Mouse (Mus musculus) right cerebral cortex, postnatal 4 days (tissue): Measurements from ENCODE around the gene Kif28.
A peak's percentile ranks its signal among the peaks of the same experiment; 100 is the strongest.
"Not testable (repeated sequence)": the region's sequence is repeated elsewhere in the genome, so short reads cannot be mapped to it uniquely, and the experiment has no call there.

ENCODE experiments used
- DNase-seq: peaks from one replicate; pipeline ENCODE4 v3.0.0-alpha.2; 2022

The Kif28 gene

DNA sequence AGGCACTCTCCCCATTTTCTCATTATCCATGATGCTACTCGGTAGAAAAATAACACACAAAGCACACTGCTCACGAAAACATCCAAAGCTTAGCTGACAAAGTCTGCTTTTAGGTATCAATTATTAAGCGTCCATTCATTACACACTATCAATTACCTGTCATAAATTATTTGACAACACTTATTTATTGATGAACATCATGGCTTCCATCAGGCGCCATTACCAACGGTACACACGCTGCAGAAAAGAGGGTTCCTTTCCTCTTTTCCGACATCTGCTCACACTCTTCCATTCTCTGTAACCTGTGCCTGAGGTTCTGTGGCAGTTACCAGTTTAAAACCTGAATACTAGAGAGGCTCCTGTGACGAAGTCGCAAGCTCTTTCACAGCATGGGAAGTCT is at the start of gene Kif28:
Gene Kif28 (minus strand): TSS at position 101 of the 400 bp plus-strand sequence.
- DNase-seq, result no peak

DNA sequence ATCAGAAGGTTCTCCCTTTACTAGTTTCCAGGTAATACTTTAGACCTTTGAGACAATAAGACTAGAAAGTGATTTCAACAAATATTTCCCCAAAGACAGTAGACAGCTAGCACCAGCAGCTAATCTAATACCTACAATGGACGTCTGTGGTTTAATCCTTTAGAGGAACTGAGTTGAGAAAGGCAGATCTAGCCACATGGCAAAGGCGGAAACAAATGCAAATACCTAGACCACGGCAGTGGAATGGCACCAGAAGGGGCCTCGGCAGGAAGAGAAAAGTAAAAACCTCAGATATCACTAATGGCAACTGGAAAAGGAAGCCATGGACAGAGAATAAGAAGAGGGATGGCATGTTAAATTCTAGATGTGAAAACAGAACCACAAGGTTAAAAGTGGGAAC is 42.2 kb upstream of the Kif28 start:
- DNase-seq, result no peak

DNA sequence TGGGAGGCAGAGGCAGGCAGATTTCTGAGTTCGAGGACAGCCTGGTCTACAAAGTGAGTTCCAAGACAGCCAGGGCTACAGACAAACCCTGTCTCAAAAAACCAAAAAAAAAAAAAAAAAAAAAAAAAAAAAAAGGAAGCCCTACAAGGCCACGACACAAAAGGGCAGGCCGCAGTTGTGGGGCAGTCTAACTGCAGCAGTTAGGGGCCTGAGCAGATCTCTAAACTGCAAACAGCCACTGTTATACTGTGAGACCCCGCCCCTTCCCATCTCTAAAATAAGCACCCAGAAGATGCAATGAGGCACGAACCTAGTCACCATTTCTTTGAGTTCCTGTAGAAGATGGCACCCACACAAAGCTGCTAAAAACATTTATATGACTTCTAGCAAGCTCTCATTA is 40.4 kb upstream of the Kif28 start:
- no peak for DNase-seq

DNA sequence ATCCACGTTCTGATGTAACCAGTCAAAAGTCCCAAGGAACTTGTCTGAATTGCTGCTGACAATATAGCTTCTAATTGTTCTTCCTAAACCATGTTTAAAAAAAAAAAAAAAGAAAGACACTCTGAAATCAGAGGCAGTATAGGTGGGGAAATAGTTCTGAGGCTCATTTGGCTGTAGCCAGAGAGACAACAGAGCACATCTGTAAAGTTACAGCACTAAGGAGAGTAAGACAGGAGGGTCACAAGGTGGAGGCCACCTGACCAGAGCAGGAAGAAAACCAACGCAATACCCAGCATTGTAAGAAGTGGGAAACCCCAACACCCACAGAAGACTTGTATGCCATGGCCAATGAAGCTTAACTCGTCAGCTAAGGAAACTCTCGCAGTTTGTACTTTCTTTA is 39.0 kb upstream of the Kif28 start:
- DNase-seq, result no peak

DNA sequence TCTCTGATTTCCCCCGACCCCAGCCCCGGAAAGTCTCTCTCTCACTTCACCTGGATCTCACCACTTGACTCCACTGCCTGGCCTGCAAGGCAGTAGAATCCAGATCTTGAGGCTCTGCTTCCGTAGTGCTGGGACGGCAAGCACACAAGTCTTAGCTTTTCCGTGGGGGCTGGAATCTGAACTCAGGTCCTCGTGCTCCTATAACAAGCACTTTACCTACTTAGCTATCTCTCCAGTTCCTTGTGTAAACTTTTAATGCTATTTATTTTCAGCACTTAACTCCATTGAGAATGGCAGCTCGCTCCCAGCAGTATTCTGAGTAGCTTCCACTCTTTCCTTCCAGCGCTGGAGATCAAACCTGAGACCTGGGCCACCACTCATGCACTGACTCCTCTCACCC is 31.8 kb upstream of the Kif28 start:
- no peak for DNase-seq

DNA sequence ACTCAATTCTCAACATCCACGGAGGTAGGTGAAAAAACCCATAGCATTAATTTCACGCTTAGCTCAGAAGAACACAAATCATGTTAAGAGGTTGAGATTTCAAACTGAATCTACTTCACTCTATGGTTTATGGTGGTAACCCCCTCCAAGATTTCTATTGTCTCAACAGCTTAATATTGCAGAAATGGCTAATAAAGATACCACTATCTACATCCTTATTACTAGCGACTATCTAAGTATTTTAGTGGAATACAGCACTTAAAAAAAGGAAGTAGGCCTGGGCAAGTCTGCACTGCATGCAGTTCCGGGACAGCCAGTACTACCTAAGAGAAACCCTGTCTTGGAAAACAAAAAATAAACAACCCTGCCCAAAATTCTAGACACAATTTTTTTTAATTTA is 15.5 kb upstream of the Kif28 start:
- no peak for DNase-seq

DNA sequence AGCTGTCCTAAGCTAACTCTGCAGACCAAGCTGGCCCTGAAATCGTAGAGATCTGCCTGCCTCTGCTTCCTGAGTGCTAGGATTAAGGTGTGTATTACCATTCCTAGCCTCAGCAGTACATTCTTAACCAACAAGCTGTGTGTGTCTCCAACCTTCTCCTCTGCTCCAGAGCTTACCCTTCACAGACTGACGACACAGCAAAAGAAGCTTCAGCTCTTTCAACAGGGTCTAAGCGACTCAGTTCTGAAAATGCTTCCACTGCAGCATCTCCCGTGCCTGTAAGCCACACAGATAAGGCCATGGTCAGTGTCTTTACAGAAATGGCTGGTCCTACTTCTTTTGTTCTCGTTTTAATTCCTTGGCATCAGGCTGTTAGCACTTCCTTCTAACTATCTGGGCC is 15.0 kb upstream of the Kif28 start:
- no peak for DNase-seq

DNA sequence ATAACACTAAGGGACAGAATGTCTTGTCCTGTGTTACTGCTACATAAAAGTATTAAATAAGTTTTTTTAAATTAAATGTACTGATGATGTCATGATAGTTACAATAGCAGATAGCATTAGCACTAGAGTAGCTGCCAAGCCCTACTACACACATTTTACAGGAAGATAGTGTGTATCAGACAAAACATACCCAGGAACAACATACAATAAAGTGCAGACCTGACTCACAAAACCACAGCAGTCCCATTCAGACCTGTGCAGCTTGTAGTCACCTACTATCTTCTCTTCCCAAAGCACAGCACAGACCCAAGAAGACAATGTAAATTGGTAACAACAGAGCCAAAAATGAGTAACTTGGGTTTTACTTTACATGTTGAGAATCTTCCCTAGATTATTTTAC is 11.4 kb upstream of the Kif28 start:
- no peak for DNase-seq

DNA sequence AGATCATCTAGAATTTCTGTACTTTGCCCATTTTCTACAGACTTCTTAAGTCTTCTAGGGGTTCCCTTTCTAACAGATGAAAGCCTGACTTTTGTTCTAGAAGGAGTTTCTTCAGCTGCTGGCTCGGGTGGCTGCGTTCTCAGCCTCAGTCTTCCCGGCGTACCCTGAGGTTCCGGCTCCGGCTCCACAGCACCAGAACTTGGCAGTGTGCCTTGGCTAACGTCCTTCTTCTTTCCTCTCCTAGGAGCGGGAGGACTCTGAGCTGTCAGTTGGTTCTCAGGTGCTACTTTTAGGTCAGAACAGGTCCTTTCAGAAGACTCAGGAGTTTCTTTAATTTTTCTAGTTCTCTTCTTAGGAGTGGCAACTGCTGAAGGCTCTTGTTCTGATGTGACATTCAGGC is 7.9 kb upstream of the Kif28 start:
- no peak for DNase-seq

DNA sequence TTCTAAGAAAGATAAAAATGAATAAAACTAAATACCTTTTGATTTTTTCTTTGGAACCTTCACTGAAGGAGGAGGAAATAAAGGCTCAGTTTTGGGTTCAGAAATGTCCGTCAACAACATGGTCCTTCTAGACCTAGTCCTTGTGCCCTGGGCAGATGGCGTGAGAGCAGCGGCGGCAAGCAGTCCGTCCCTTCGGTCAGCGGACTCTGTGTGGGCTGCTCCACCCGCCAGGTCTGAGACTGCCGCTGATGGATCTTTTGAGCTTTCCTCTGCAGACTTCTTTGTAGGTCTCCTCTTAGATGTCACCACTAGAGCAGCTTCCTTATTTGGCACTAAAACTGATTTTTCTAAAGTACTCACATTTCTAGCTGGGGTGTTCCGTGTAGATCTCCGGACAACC is 7.2 kb upstream of the Kif28 start:
- DNase-seq, result no peak

DNA sequence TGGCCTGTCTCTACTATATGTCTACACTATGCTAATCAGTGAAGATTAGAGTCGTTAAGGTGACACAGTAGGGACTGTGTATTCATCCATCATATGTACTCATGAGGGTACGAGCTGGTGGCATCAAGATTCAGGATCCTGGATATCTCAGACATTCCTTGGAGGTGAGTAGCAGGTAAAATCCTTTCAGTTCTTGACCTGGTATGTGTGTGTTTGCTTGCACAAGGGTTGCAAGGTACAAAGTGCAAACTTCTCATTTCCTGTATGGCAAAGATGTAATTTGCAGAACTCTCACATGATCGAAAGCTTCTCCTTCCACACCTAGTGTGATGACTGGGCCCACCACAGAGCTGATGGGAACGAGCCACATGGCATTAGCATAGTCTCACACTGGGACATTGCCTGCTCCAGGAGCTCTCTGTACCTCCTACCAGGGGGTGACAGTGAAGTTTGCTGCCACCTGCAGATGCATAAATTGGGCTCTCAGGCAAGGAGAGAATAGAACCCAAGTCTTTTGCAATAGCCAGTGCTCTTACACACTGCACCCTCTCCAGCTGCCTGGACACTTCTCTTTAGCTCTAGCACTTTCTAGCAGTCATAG is 1.4 kb downstream of the Kif28 start:
- no peak for DNase-seq

DNA sequence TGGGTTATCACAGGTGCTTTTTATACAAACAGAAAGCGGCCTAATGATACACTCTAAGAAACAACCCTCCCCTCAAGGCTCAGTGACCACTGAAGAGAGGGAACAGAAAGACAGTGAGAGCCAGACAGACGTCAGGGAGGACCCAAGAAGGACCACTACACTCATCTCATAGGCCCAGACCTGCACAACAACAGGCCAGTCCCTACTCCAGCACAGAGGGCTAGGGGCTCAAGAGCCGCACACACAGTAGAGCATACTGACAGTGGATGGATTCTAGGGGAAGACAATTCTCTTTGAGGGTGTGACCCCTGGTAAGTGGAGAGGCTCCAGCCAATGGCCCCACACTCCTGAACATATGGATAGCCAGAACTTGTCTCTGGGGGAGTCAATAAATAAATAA is 8.6 kb downstream of the Kif28 start:
- DNase-seq, result no peak

DNA sequence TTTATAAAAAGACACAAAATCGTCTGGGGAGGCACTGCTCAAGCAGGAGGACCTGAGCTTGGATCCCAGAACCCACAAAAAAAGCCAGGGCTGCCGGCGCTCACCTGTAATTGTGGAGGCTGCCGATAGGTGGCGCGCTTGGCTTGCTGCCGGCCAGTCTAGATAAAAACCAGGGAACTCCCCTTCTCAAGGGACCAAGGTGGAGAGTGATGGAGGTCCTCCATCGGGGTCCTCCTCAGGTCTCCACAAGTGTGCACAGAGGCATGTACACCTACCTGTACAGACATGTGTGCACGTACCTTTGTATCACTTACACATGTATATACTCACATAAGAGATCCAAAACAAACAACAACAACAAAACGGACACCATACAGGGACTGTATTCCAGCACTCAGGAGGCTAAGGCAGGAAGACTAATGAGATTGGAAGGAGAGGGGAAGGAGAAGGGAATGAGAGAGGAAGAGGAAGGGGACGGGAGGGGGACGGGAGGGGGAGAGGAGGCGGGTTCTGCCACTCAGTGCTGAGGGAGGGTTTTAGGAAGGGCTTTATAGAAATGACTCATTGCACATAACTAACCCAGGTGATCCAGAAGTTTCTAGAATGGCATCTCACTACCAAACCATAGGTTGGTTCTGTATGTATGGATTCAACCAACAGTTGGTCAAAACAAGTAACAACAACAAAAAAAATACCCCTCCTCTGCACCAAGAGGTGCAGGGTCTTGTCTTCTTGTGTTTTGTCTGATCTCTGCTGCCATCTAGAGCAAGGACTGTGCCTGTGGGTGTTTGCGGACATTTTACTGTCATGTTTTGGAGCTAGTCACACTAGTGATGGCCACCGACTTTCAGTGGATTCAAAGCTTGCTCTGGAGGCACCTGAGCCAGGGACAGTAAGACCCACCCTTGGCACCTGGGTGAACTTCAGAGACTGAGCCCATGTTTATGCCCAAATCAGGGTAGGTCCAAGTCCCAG is 10.3 kb downstream of the Kif28 start:
- peak; percentile 69 for DNase-seq

DNA sequence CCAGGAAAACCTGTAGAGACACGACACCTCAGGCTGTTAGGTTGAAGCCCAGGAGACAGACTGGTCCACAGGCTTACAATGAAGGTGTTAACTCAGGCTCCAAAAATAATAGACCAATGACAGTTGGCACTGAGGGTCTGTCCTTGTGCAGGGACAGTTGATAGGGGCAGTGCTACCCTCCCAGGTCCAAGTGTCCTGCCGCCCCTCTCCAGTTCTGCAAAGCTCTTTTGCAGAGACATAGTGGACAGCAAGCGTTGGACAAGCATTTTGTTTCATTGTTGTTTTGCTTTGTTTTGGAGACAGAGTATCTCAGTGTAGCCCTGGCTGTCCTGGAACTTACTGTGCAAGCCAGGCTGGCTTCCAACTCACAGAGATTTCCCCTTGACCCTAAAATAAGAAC is 13.7 kb downstream of the Kif28 start:
- DNase-seq, result no peak

DNA sequence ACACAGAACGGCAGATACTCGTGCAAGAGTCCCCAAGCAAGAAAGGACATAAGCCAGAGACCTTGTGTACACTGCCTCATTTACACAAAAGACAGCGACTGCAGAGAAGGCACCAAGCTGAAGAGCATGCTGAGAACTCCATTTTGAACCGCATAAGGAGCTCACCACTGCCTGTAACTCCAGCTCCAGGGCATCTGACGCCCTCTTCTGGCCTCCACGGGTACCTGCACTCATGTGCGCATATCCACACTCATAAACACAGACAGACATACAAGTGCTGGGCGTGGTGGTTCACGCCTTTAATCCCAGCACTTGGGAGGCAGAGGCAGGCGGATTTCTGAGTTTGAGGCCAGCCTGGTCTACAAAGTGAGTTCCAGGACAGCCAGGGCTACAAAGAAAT is 16.4 kb downstream of the Kif28 start:
- no peak for DNase-seq

DNA sequence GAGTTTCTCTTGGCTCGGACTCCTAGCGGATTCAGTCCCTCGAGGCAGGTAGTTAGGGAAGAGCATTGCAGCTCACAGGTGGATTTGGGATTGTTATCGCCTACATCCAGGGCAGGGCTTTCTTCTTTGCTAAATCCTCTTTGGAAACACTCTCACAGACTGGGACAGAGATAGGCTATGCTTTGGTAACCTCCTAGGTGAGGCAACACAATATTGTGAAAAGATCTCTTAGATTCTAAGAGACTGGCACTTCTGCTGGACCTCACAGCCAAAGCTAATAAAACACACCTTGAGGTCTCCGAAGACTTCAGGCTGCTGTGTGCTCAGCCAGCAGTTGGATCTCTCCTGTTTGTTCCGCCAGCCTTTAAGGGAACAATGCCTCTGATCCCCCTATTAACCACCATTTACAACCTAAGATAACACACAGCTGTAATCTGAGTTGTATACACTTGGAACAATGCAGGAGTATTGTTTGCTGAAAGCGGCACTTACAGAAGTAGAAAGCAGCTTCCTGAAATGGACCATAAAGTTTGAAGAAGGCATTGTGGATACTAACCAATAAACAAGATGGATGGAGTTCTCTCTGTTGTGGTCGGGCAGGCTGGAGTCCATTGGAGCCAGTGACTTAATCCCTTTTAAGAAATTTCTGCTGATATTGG is 22.1 kb downstream of the Kif28 start:
- no peak for DNase-seq

DNA sequence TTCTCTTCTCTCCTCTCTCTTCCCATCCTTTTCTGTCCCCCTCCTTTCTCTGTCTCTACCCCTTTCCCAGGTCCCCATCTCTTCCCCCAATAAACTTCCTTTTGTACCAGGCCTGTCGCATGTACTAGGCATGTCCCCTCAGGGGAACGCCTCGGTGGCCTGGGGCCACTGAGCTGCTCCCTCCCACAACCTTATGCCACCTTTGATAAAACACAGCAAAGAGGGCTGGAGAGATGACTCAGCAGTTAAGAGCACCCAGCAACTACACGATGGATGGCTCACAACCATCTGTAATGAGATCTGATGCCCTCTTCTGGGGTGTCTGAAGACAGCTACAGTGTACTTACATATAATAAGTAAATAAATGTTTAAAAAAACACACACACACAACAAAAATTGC is 29.3 kb downstream of the Kif28 start:
- no peak for DNase-seq

DNA sequence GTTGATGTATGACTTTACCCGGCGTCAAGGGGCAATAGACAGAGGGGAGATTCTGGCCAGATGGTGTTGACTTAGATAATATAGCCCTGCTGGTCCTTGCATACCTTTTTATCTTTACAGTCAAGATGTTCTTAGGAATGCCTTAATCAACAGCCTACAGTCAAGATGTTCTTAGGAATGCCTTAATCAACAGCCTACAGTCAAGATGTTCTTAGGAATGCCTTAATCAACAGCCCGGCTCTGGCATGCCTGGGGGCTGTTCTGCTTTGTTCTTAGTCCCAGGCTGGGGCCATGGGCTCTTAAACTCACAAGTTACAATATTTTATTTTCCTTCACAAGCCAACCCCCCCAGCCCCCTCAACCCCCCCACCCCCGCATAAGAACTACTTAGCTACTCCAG is 29.8 kb downstream of the Kif28 start:
- DNase-seq, result not testable (repeated sequence)

DNA sequence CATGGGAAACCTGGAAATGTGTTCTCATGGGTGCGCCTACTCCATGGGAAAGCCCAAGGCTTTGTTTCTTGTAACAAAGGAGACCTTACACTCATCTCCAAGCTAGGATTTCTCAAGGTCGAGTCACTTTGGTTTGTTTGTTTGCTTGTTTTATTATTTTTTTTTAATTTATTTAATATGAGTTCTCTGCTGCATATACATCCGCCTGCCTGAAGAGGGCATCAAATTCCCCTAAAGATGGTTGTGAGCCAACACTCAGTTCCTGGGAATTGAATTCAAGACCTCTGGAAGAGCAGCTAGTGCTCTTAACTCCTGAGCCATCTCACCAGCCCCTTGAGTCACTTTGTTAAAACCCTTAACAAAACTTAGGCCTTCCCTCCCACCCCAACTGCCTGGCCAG is 31.7 kb downstream of the Kif28 start:
- no peak for DNase-seq

DNA sequence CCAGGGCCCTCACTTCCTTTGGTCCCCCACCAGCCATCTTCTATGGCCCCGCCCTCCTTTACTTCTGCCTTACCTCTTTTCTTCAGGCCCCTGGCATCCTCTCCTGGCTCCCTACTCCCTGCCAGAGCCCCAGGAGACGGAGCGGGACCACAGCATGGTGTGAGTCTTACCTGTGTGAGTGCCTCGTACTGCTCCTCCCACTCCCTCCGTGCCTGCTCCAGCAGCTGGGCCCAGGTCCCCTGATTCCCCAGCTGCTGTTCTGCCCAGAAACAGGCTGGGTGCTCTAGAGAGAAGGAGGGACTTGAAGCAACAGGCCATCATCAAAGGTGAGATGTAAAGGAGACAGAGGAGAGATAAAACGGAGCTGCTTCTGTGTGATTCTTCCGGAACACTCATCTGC is 32.4 kb downstream of the Kif28 start:
- no peak for DNase-seq

DNA sequence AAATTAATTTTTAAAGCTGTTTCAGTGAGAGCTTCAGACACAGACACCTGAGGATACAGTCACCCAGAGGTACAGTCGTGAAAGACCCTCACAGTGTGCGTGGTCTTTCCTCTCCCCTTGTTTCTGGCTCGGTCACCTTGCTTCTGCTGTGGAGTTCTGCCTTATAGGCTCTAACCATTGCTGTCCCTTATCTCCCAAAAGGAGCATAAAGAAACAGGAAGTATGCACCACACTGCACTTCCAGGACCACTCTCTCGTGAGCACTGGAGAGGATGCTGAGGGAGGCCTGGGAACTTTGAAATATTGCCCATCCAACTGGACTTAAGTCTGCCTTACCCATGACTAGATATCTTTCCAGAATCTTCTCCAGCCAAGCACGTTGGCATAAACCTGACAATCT is 34.3 kb downstream of the Kif28 start:
- DNase-seq, result no peak

DNA sequence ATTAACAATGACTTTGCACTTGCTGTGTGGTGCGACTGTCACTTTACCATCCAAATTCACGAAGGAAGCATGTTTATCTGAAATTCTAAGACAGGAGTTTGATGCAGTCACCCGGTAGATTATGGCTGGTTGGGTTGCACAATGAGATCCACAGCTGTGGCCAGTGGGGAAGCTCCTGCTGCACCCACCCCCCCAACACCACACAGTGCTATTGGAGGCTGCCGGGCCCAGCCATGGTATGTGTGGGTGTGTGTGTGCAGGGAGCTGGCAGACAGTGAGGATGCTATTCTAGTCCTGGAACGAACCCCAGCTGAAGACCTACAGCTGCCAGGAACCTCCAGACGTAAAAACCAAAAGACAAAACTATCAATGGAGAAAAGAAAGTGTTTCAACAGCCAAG is 35.7 kb downstream of the Kif28 start:
- DNase-seq, result peak; percentile 50

DNA sequence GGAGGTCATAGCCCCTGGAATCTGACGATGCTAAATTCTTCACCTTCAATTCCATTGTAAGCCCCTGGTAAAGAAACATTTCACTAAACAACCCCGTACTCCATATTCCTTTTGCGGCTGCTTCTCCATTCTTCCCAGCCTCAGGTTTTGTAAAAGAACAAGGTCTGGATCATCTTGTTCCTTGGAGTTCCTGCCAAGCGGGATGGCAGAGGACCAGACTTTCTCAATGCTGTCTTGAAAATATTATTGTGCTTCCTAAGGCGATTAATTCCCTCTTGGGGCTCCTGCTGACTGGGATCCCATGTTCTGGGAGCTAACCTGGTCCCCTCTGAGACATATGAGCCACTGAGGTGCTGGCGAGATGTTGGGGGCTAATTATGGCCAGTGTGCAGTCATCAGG is 39.9 kb downstream of the Kif28 start:
- DNase-seq, result peak; percentile 39

DNA sequence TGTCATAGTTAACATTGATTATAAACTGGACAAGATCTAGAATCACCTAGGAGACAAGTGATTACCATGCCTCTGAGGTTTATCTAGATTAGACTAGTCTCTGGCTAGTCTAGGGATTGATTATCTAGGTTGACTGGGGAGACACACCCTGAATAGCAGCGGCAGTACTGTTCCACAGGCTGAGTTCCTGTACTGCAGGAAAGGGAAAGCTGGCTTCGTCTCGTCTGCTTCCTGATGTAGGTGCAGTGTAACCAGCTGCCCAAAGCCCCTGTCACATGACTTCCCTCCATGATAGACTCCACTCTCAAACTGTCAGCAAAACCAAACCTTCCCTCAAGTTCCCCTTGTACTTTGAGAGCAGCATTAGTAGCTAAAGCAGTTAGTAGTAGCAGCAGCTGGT is 40.9 kb downstream of the Kif28 start:
- no peak for DNase-seq
